Mouse (Mus musculus): ENCODE data around the gene Relt. TPM values are rescaled to one million over a fixed set of nuclear protein-coding genes. Genes with fewer than 3 reads are reported as not detected.

The Relt gene
- total and polyA plus RNA-seq, 3 experiments = 24.5 to 31.1 (median 29.9) TPM

DNA sequence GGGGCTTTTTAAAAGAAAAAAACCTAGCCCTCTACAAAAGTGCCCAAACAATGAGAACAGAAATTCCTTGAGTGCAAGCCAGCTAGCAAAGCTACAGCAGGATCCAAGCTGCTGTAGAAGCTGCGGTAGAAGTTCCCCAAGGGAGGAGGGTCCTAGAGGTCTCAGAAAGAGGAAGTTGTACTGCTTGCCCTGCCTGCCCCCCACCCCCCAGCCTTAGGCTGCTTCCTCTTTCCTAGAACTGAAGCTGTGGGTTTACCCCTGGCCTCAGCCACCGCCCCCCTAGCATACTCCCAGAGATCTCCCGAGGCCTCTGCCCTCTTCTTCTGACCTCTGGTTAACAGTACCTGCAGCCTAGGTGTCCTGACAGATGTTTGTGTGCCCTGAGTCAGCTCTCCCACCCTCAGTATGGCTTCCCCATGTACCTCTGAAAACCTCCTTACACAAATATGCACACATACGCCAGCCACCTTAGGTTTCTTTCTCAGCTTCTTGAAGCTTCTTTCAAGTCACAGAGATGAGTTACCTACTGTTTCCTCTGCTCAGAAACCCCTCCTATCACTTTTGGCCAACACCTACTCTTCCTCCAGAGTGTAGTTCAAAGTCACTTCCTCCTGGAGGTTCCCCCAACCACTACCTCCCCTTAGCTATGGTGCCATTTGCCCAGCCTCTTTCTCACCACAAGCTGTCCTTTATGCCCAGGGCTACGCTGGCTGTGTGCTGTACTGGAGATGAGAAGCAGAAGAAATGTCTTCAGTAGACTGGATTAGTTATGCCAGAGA, 7.3 kb downstream of the Relt start (continued):
- peak; percentile 54 for TF ChIP-seq HCFC1 (IDR thresholded peaks at IDR 0.05; ENCODE audit: low read depth, low read length)
- TF ChIP-seq MAX (IDR thresholded peaks at IDR 0.05; ENCODE audit: low read length) = peak; percentile 17; the same call in 1 of the 2 replicates
- TF ChIP-seq USF1 (IDR thresholded peaks at IDR 0.05; ENCODE audit: low read depth, low read length) = no peak
- TF ChIP-seq SIN3A (IDR thresholded peaks at IDR 0.05; ENCODE audit: low read length) = peak; percentile 42; the same call in 1 of the 2 replicates
- TF ChIP-seq MEF2A (IDR thresholded peaks at IDR 0.05; ENCODE audit: borderline replicate concordance, low read depth, low read length) = peak; percentile 74; the same call in 1 of the 2 replicates
- TF ChIP-seq RCOR1 (conservative IDR thresholded peaks at IDR 0.05; ENCODE audit: low read depth, low read length) = peak; percentile 82; the same call in 1 of the 2 replicates
- TF ChIP-seq SMC3 (IDR thresholded peaks at IDR 0.05; ENCODE audit: low read depth, low read length) = no peak
- peak; percentile 62 for TF ChIP-seq BHLHE40 (IDR thresholded peaks at IDR 0.05; ENCODE audit: low read depth, low read length)
- TF ChIP-seq NRF1 (IDR thresholded peaks at IDR 0.05; ENCODE audit: low read depth, low read length) = no peak
- no peak for TF ChIP-seq E2F4 (IDR thresholded peaks at IDR 0.05; ENCODE audit: insufficient replicate concordance, low read depth, low read length)
- no peak for TF ChIP-seq ZKSCAN1 (IDR thresholded peaks at IDR 0.05; ENCODE audit: borderline replicate concordance, low read depth, low read length)
- TF ChIP-seq NELFE (IDR thresholded peaks at IDR 0.05; ENCODE audit: low read depth, low read length) = peak; percentile 34; the same call in 1 of the 2 replicates
- TF ChIP-seq ZC3H11A (IDR thresholded peaks at IDR 0.05; ENCODE audit: low read depth, low read length) = no peak
- peak; percentile 62 for TF ChIP-seq POLR2A (IDR thresholded peaks at IDR 0.05; ENCODE audit: low read depth, low read length)
- TF ChIP-seq MAZ (IDR thresholded peaks at IDR 0.05; ENCODE audit: low read depth, low read length) = peak; percentile 82; the same call in 1 of the 2 replicates
- TF ChIP-seq USF2 (conservative IDR thresholded peaks at IDR 0.05; ENCODE audit: low read depth, low read length) = no peak
- TF ChIP-seq MAFK (IDR thresholded peaks at IDR 0.05; ENCODE audit: insufficient replicate concordance, low read length) = peak; percentile 30; the same call in 1 of the 2 replicates

DNA sequence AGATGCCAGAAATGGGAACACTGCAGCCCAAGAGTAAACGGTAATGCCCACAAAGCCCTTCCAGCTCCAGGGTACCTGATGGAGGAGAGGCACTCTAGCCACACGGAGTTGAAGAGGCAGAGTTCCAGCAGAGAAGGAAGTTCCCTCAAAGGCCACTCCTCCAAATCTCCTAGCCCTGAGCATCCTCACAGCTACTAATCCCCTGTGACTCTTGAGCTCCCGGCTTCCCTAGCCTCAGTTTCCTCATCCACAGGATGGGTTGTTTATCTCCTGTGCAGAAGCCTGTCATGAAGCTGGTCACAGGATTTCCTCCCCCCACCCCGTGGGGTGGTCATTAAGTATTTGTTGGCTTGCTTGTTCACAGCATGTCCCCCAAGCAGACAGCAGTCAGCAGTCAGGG, 7.9 kb downstream of the Relt start:
- Histone ChIP-seq H3K4me3 (replicated peaks in 1 of 3; ENCODE audit: low read depth in 2 of 3, low read length in 2 of 3, poor library complexity in 1 of 3) (peak overlapping the region; percentile 56 to 62 (median 57)), H3K79me2 (replicated peaks; ENCODE audit: control insufficient read depth, extremely low read depth, insufficient read depth, poor library complexity, severe bottlenecking) (peaks cover 45% of the 10 kb centered on the region), H3K27me3 (replicated peaks) (no peaks in the 10 kb centered on the region), H3K9me3 (replicated peaks; ENCODE audit: low read length) (no peaks in the 10 kb centered on the region), H3K4me1 (ENCODE audit: control insufficient read depth in 1 of 2, insufficient read depth in 2 of 2) (peaks cover 53 to 98% of the 10 kb centered on the region in 2 experiments), H3K27ac (ENCODE audit: insufficient read depth, low read depth) (peak overlapping the region; percentile 97), H3K4me2 (ENCODE audit: insufficient read depth, low read depth, poor library complexity, severe bottlenecking) (peak overlapping the region; percentile 79), H3K36me3 (replicated peaks in 1 of 2; ENCODE audit: control insufficient read depth in 1 of 2, insufficient read depth in 1 of 2, low read length in 1 of 2) (peaks cover 18 to 62% of the 10 kb centered on the region in 2 experiments), H3K9ac (ENCODE audit: insufficient read depth, low read depth) (peak overlapping the region; percentile 70)
- in situ Hi-C loops (cut with MboI; ENCODE audit: low pct_ligation_motif_present, low pct_unique_long_range_greater_than_20kb, low sequenced_read_pairs) = loop anchor here (5.0 kb wide), 1 partner anchor 37 kb away; no protein-coding TSS in a partner anchor
- TF ChIP-seq MAX (IDR thresholded peaks at IDR 0.05; ENCODE audit: low read length) (0 out of 2 replicates have a peak, but pooled peaks have one; percentile 18), ZMIZ1 (IDR thresholded peaks at IDR 0.05; ENCODE audit: low read depth, low read length) (no peak), RAD21 (IDR thresholded peaks at IDR 0.05; ENCODE audit: low read depth, low read length) (no peak), IRF4 (IDR thresholded peaks at IDR 0.05; ENCODE audit: low read depth, low read length) (no peak)
- DNase-seq (ENCODE audit: extremely low read depth) = peak; percentile 44
- dilution Hi-C loops (cut with MboI; ENCODE audit: extremely low pct_ligation_motif_present, extremely low pct_unique_long_range_greater_than_20kb, low sequenced_read_pairs) = no loop called here

All from CH12.LX (cell line).